In genomic region chr2:14341652-14342308, GRCm38 (mm10) we compare ENCODE assay signal across 10 mouse cellular contexts. TPM values are rescaled to one million over a fixed set of nuclear protein-coding genes. Genes with fewer than 3 reads are reported as not detected.
DNase-seq lines count a peak whose midpoint lies in the region; ATAC-seq lines count a peak whose summit lies in the region.
"Had no signal": no experiment of that assay in that cellular context is flagged by ENCODE, and none has a peak within 500 bp of the region (broad histone marks: within the 10 kb centered on the region; RNA-seq: fewer than 3 reads in every experiment).

No protein-coding gene starts in this region.

- H3K4me1 ChIP-seq in embryonic facial prominence, embryonic 14.5 days (ENCODE audit: control insufficient read depth, insufficient read depth, low read length) = no peaks in the 10 kb centered on the region
- no peaks in the 10 kb centered on the region for H3K4me1 ChIP-seq in embryonic facial prominence, embryonic 10.5 days
- H3K4me1 ChIP-seq: embryonic facial prominence, embryonic 12.5 days had no signal

- no peaks in the 10 kb centered on the region for H3K27me3 ChIP-seq in embryonic facial prominence, embryonic 14.5 days (replicated peaks; ENCODE audit: control insufficient read depth, insufficient read depth, low read length)
- H3K27me3 ChIP-seq in embryonic facial prominence, embryonic 10.5 days (replicated peaks; ENCODE audit: low read depth, poor library complexity, severe bottlenecking) = no peaks in the 10 kb centered on the region
- H3K27me3 ChIP-seq: embryonic facial prominence, embryonic 12.5 days had no signal

- no peak overlapping the region for H3K27ac ChIP-seq in embryonic facial prominence, embryonic 14.5 days (replicated peaks; ENCODE audit: low read depth, low read length)
- no peak overlapping the region for H3K27ac ChIP-seq in embryonic facial prominence, embryonic 10.5 days (replicated peaks)
- H3K27ac ChIP-seq: embryonic facial prominence, embryonic 12.5 days had no signal

- 55% methylated on average over 14 of the region's 14 CpGs for WGBS in embryonic facial prominence, embryonic 14.5 days
- WGBS in embryonic facial prominence, embryonic 10.5 days = 86% methylated on average over 14 of the region's 14 CpGs

- H3K36me3 ChIP-seq in embryonic facial prominence, embryonic 14.5 days (ENCODE audit: control insufficient read depth, insufficient read depth, low read length) = no peaks in the 10 kb centered on the region
- H3K36me3 ChIP-seq in embryonic facial prominence, embryonic 10.5 days (replicated peaks) = no peaks in the 10 kb centered on the region
- H3K36me3 ChIP-seq: embryonic facial prominence, embryonic 12.5 days had no signal

- DNase-seq in embryonic facial prominence, embryonic 14.5 days (ENCODE audit: low spot score) = peak; percentile 78
- DNase-seq in embryonic facial prominence, embryonic 10.5 days (ENCODE audit: low spot score) = no peak
- peak; percentile 46 for DNase-seq in cerebellum, adult 8-10 months
- DNase-seq in gonadal fat pad, adult 2 months (ENCODE audit: low read depth) = peak; percentile 64
- DNase-seq in kidney, postnatal 10 days = peak; percentile 88
- DNase-seq in lung, adult 18-20 months = peak; percentile 61 to 68
- peak; percentile 87 for DNase-seq in skeletal muscle tissue, adult 2 months (ENCODE audit: low read depth, low spot score)

- ATAC-seq in embryonic facial prominence, embryonic 14.5 days (ENCODE audit: low read depth) = 0 out of 2 replicates have a peak, but pooled peaks have one; percentile 65
- ATAC-seq in granulocyte monocyte progenitor cell, adult 5-6 weeks (replicated peaks; ENCODE audit: poor library complexity, severe bottlenecking) = no peak

- 0 out of 2 replicates have a peak overlapping the region, but pooled peaks have one; percentile 3 for H3K4me2 ChIP-seq in embryonic facial prominence, embryonic 14.5 days (ENCODE audit: low read depth, low read length)
- H3K4me2 ChIP-seq: embryonic facial prominence, embryonic 12.5 days had no signal

- H3K4me3 ChIP-seq in embryonic facial prominence, embryonic 14.5 days (ENCODE audit: low read depth, low read length) = no peak overlapping the region
- no peak overlapping the region for H3K4me3 ChIP-seq in embryonic facial prominence, embryonic 10.5 days
- H3K4me3 ChIP-seq: embryonic facial prominence, embryonic 12.5 days had no signal

- H3K9ac ChIP-seq in embryonic facial prominence, embryonic 14.5 days (ENCODE audit: low read depth, low read length) = no peak overlapping the region
- H3K9ac ChIP-seq: embryonic facial prominence, embryonic 12.5 days had no signal

- no peaks in the 10 kb centered on the region for H3K9me3 ChIP-seq in embryonic facial prominence, embryonic 14.5 days (ENCODE audit: control insufficient read depth, low read length)
- H3K9me3 ChIP-seq in embryonic facial prominence, embryonic 10.5 days = no peaks in the 10 kb centered on the region
- H3K9me3 ChIP-seq: embryonic facial prominence, embryonic 12.5 days had no signal

RNA-seq across cellular contexts. Expression of gene Slc39a12, which starts 46.3 kb away (rescaled TPM):
- 0.34 and 0.36 TPM in 2 replicates for polyA plus RNA-seq in embryonic facial prominence, embryonic 14.5 days (2014; fragmentation: Nextera tagmentation; extraction: Ambion mirVana)
- polyA plus RNA-seq in embryonic facial prominence, embryonic 10.5 days (2016; fragmentation: Nextera tagmentation; extraction: Ambion mirVana) = 0.09 TPM in 1 of 2 replicates, not detected in the other
- 0.04 TPM in 1 of 2 replicates, not detected in the other for polyA plus RNA-seq in gonadal fat pad, adult 2 months (2012; rRNA removed)
- total RNA-seq in granulocyte monocyte progenitor cell, adult 5-6 weeks (2014; fragmentation: Nextera tagmentation) = not detected in 2 replicates
- not detected in 2 replicates for total RNA-seq in granulocyte monocyte progenitor cell, adult 5-6 weeks (2017)
- total RNA-seq: neutrophil, adult 5-6 weeks had no signal
